Mouse (Mus musculus) NIH3T3 (cell line): ENCODE data around the gene Aim2.
"Not testable (repeated sequence)": the region's sequence is repeated elsewhere in the genome, so short reads cannot be mapped to it uniquely, and the experiment has no call there.

Experiments
- DNase-seq: peaks from one replicate; pipeline ENCODE4 v3.0.0-alpha.2; 2012; ENCODE audit warnings: low read depth

Aim2 gene

DNA sequence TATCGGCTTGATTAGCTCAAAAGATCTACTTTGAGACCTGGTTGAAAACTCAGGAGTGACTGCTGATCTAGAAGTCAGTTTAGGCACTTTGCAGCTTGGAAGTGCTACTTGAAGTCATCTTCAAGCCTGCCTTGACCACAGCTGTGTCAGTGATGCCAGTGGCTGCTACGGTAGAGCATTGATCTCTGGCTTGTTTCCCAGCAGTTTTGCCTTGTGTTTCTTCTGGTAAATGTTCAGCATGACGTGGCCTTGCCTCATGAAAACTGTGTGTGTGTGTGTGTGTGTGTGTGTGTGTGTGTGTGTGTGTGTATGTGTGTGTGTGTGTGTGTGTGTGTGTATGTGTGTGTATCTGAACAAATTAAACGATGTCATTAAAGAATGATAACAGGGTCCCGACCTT, 106.1 kb downstream of the Aim2 start:
- DNase-seq: peak; percentile 27

DNA sequence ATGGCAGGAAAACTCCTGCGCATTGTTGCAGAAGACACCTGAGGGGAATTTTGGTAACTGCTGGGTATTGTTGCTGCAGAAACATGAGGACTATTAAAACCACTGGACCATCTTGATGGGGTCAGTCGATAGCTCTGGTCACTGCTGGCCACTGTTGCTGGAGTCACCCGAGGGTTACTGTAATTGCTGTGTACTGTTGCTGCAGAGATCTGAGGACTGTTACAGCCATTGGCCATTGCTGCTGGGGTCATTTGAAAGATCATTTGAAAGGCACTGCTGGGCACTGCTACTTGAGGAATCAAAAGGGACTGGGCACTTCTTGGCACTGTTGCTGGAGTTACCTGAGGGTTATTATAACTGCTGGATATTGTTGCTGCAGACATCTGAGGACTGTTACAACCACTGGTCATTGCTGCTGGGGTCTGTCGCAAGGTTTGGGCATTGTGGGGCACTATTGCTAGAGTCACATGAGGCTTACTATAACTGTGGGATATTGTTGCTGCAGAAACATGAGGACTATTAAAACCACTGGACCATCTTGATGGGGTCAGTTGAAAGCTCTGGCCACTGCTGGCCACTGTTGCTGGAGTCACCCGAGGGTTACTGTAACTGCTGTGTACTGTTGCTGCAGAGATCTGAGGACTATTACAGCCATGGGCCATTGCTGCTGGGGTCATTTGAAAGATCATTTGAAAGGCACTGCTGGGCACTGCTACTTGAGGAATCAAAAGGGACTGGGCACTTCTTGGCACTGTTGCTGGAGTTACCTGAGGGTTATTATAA, 129.9 kb downstream of the Aim2 start:
- DNase-seq: not testable (repeated sequence)

DNA sequence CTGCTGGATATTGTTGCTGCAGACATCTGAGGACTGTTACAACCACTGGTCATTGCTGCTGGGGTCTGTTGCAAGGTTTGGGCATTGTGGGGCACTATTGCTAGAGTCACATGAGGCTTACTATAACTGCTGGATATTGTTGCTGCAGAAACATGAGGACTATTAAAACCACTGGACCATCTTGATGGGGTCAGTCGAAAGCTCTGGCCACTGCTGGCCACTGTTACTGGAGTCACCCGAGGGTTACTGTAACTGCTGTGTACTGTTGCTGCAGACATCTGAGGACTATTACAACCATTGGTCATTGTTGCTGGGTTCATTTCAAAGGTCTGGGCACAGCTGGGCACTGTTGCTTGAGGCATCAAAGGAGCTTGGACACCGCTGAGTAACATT, 130.5 kb downstream of the Aim2 start:
- not testable (repeated sequence) for DNase-seq

DNA sequence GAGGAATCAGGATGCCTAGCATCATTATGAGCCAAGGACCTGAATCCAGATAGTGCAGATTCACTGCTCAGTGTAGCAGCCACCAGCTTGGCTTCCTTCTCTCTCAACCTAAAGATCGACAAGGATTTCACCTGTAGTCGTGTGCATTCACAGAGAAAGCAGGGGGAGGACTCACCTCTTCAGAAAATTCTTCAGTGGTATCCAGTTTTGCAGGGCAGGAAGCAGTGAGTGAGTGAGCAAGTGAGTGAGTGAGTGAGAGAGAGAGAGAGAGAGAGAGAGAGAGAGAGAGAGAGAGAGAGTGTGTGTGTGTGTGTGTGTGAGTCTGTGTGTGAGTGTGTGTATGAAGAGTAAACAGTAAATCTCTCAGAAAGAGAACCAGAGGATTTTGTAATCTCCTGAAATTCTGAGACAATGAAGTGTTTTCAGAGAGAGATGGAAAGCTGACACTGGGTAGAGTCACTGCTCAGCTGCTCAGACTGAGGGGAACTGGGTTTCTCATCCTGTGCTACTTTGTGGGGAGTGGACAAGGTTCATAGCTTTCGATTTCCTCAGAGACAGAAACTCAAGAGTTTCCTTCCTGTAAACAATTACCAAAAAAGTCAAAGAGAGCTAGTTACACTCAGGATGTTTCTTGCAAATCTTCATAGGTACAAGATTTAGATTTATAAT, 140.3 kb downstream of the Aim2 start, which contains the start of gene Ifi206:
Gene Ifi206 (minus strand): TSS at position 230 of the 669 bp plus-strand sequence.
- DNase-seq: not testable (repeated sequence)

DNA sequence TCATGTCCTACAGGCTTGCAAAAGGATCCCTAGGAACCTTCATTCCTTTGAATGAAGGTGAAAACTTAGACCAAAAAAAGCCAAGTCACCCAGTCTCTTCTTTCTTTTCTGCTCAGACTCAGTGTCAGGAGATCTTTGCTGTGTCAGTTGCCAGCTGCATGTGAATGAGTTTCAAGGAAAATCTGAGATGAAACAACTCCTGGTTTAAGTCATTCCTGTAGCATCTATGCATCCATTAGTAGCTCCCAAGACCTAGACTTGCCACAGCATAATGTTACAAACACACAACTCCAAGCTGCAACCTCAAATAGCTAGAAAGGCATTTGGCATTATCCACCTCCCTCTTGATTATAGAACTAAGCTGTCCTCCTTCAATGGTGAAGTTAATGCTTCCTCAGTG, 140.8 kb downstream of the Aim2 start:
- DNase-seq: not testable (repeated sequence)

DNA sequence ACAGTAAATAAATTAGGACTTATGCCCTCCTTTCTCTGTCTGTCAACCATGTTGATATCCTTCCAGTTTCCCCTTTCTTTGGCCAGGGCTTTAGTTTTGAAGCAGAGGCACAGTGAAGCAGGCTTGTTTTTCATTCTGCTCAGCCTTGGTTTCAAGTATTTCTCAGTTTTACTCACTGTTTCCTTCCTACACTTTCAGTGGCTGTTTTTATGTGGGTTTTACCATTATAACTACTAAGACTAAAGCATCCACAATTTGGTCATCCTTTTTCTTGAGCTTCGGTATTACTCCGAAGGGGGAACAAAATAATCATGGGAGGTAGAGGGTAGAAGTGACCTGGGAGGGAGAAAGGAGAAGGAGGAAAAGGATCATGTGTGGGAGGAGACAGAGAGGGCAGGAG, 159.9 kb downstream of the Aim2 start:
- DNase-seq: not testable (repeated sequence)
